Mouse (Mus musculus): ENCODE measurements around the gene Bcl11a. TPM values are rescaled to one million over a fixed set of nuclear protein-coding genes. Genes with fewer than 3 reads are reported as not detected.

Bcl11a gene
- total RNA-seq, 1 experiment from 2014 or later = 102 TPM

- ATAC-seq (ENCODE audit: extremely low read depth, insufficient number of reproducible peaks, low FRiP score, poor library complexity, severe bottlenecking) = no peak
These were observed 18.6 kb downstream of the Bcl11a start for GRCm38 (mm10) chr11:24096483-24096882.

- no peak for ATAC-seq (ENCODE audit: extremely low read depth, insufficient number of reproducible peaks, low FRiP score, poor library complexity, severe bottlenecking)
These were observed 19.2 kb downstream of the Bcl11a start for GRCm38 (mm10) chr11:24097026-24097425.

- no peak for ATAC-seq (ENCODE audit: extremely low read depth, insufficient number of reproducible peaks, low FRiP score, poor library complexity, severe bottlenecking)
These were observed 20.2 kb downstream of the Bcl11a start for GRCm38 (mm10) chr11:24098069-24098468.

- no peak for ATAC-seq (ENCODE audit: extremely low read depth, insufficient number of reproducible peaks, low FRiP score, poor library complexity, severe bottlenecking)
These were observed 20.8 kb downstream of the Bcl11a start for GRCm38 (mm10) chr11:24098662-24099061.

GRCm38 (mm10) chr11:24099215-24099614 lies 21.4 kb downstream of the Bcl11a start:
- no peak for ATAC-seq (ENCODE audit: extremely low read depth, insufficient number of reproducible peaks, low FRiP score, poor library complexity, severe bottlenecking)

- ATAC-seq (ENCODE audit: extremely low read depth, insufficient number of reproducible peaks, low FRiP score, poor library complexity, severe bottlenecking) = no peak
These were observed 22.0 kb downstream of the Bcl11a start for GRCm38 (mm10) chr11:24099886-24100293.

- no peak for ATAC-seq (ENCODE audit: extremely low read depth, insufficient number of reproducible peaks, low FRiP score, poor library complexity, severe bottlenecking)
These were observed 22.7 kb downstream of the Bcl11a start for GRCm38 (mm10) chr11:24100449-24101070.

GRCm38 (mm10) chr11:24101625-24102024 lies 23.8 kb downstream of the Bcl11a start:
- ATAC-seq (ENCODE audit: extremely low read depth, insufficient number of reproducible peaks, low FRiP score, poor library complexity, severe bottlenecking) = no peak

- ATAC-seq (ENCODE audit: extremely low read depth, insufficient number of reproducible peaks, low FRiP score, poor library complexity, severe bottlenecking) = no peak
These were observed 24.5 kb downstream of the Bcl11a start for GRCm38 (mm10) chr11:24102372-24102771.

GRCm38 (mm10) chr11:24103128-24103742 lies 25.4 kb downstream of the Bcl11a start:
- no peak for ATAC-seq (ENCODE audit: extremely low read depth, insufficient number of reproducible peaks, low FRiP score, poor library complexity, severe bottlenecking)

GRCm38 (mm10) chr11:24107414-24107813 lies 29.6 kb downstream of the Bcl11a start:
- ATAC-seq (ENCODE audit: extremely low read depth, insufficient number of reproducible peaks, low FRiP score, poor library complexity, severe bottlenecking) = no peak

GRCm38 (mm10) chr11:24108974-24109373 lies 31.1 kb downstream of the Bcl11a start:
- no peak for ATAC-seq (ENCODE audit: extremely low read depth, insufficient number of reproducible peaks, low FRiP score, poor library complexity, severe bottlenecking)

- no peak for ATAC-seq (ENCODE audit: extremely low read depth, insufficient number of reproducible peaks, low FRiP score, poor library complexity, severe bottlenecking)
These were observed 31.5 kb downstream of the Bcl11a start for GRCm38 (mm10) chr11:24109388-24109787.

GRCm38 (mm10) chr11:24110113-24110512 lies 32.3 kb downstream of the Bcl11a start:
- no peak for ATAC-seq (ENCODE audit: extremely low read depth, insufficient number of reproducible peaks, low FRiP score, poor library complexity, severe bottlenecking)

GRCm38 (mm10) chr11:24111720-24112119 lies 33.9 kb downstream of the Bcl11a start:
- no peak for ATAC-seq (ENCODE audit: extremely low read depth, insufficient number of reproducible peaks, low FRiP score, poor library complexity, severe bottlenecking)

GRCm38 (mm10) chr11:24115017-24115752 lies 37.3 kb downstream of the Bcl11a start:
- no peak for ATAC-seq (ENCODE audit: extremely low read depth, insufficient number of reproducible peaks, low FRiP score, poor library complexity, severe bottlenecking)

- ATAC-seq (ENCODE audit: extremely low read depth, insufficient number of reproducible peaks, low FRiP score, poor library complexity, severe bottlenecking) = no peak
These were observed 38.2 kb downstream of the Bcl11a start for GRCm38 (mm10) chr11:24116041-24116440.

- ATAC-seq (ENCODE audit: extremely low read depth, insufficient number of reproducible peaks, low FRiP score, poor library complexity, severe bottlenecking) = no peak
These were observed 38.9 kb downstream of the Bcl11a start for GRCm38 (mm10) chr11:24116582-24117318.

GRCm38 (mm10) chr11:24121136-24121535 lies 43.3 kb downstream of the Bcl11a start:
- no peak for ATAC-seq (ENCODE audit: extremely low read depth, insufficient number of reproducible peaks, low FRiP score, poor library complexity, severe bottlenecking)

Data from neutrophil, adult 5-6 weeks (primary cell).